Mouse (Mus musculus) forebrain, embryonic 15.5 days (tissue): ENCODE data around the gene Dlgap1. TPM values are rescaled to one million over a fixed set of nuclear protein-coding genes. Genes with fewer than 3 reads are reported as not detected.

Experiments used
- ATAC-seq: fragments of 200-750 bp; cut with Nextera tagmentation; replicated peaks from 2 replicates; pipeline ENCODE4 v1.8.0; 2017; ENCODE audit warnings: mild to moderate bottlenecking, moderate TSS enrichment, moderate library complexity
- H3K27ac ChIP-seq: fragments of 300-500 bp; sonication (generic); replicated peaks from 2 replicates; pipeline ENCODE4 v1.5.1; 2015; ENCODE audit warnings: mild to moderate bottlenecking, inconsistent platforms
- H3K27me3 ChIP-seq: fragments of 300-500 bp; sonication (generic); 2 replicates; pipeline ENCODE4 v1.6.1; 2015; ENCODE audit warnings: inconsistent platforms
- H3K36me3 ChIP-seq: fragments of 300-500 bp; sonication (generic); 2 replicates; pipeline ENCODE4 v1.6.1; 2015; ENCODE audit warnings: mild to moderate bottlenecking, inconsistent platforms
- H3K4me1 ChIP-seq: fragments of 300-500 bp; sonication (generic); 2 replicates; pipeline ENCODE4 v1.6.1; 2015; ENCODE audit warnings: inconsistent platforms
- H3K4me2 ChIP-seq: fragments of 300-500 bp; sonication (generic); replicated peaks from 2 replicates; pipeline ENCODE4 v1.6.1; 2015; ENCODE audit warnings: mild to moderate bottlenecking, inconsistent platforms
- H3K4me3 ChIP-seq: fragments of 300-500 bp; sonication (generic); 2 replicates; pipeline ENCODE4 v1.5.1; 2015; ENCODE audit warnings: mild to moderate bottlenecking, inconsistent platforms
- H3K9ac ChIP-seq: fragments of 300-500 bp; sonication (generic); replicated peaks from 2 replicates; pipeline ENCODE4 v1.6.1; 2015; ENCODE audit warnings: mild to moderate bottlenecking, inconsistent platforms
- H3K9me3 ChIP-seq: fragments of 300-500 bp; sonication (generic); 2 replicates; pipeline ENCODE4 v1.6.1; 2016; ENCODE audit warnings: inconsistent platforms
- WGBS: fragments of 180-500 bp; shearing (Covaris S2); methylation state at CpG from one replicate; pipeline ENCODE4 v1.1.7; 2015; ENCODE audit warnings: mixed read lengths; 5-methylcytosine and 5-hydroxymethylcytosine counted together
- polyA plus RNA-seq: library from polyadenylated mRNA; unstranded; fragments of >200 nt; fragmentation: Nextera tagmentation; extraction: Ambion mirVana; gene quantifications from 2 replicates; pipeline ENCODE4 v1.2.1, GENCODE M21; 2015

Gene Dlgap1
- polyA plus RNA-seq, 1 experiment from 2014 or later, result 31.0 TPM

- Histone ChIP-seq H3K4me1 (peaks cover 15% of the 10 kb centered on the region), H3K4me2 (no peak overlapping the region), H3K36me3 (no peaks in the 10 kb centered on the region), H3K4me3 (no peak overlapping the region), H3K27ac (no peak overlapping the region), H3K27me3 (no peaks in the 10 kb centered on the region), H3K9ac (no peak overlapping the region), H3K9me3 (no peaks in the 10 kb centered on the region)
- WGBS, result 95% methylated on average over 3 of the region's 3 CpGs
- ATAC-seq, result no peak
Observed at GRCm38 (mm10) chr17:70734728-70735127, 765.9 kb downstream of the Dlgap1 start.

- H3K27me3 ChIP-seq, result no peaks in the 10 kb centered on the region
- H3K4me3 ChIP-seq, result no peak overlapping the region
- no peaks in the 10 kb centered on the region for H3K9me3 ChIP-seq
- H3K4me2 ChIP-seq, result no peak overlapping the region
- no peaks in the 10 kb centered on the region for H3K36me3 ChIP-seq
- no peak for ATAC-seq
- peaks cover 15% of the 10 kb centered on the region for H3K4me1 ChIP-seq
- H3K27ac ChIP-seq, result no peak overlapping the region
- WGBS, result 78% methylated on average over 3 of the region's 3 CpGs
- no peak overlapping the region for H3K9ac ChIP-seq
Observed at GRCm38 (mm10) chr17:70735396-70735795, 766.5 kb downstream of the Dlgap1 start.

DNA sequence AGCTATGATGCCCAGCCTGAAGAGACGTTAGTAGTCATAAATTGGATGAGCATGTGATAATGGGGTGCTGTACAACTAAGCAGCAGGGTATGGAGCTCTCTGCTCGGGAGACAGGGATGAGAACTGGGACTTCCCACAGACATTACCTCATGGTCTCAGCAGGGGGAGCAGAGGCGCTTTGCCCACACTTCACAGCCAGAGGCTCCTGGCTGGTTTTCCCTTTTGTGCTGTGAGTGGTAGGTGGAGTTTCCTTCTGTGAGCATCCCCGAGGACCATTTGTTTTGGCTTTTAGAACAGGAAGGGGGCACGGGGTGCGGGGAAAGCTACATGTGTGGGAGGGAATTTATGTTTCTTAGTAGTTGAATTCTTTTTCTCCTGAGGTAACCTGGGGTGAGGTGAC lies 768.6 kb downstream of the Dlgap1 start:
- ATAC-seq, result peak; percentile 78
- peaks cover 15% of the 10 kb centered on the region for H3K4me1 ChIP-seq
- H3K27me3 ChIP-seq, result no peaks in the 10 kb centered on the region
- H3K27ac ChIP-seq, result no peak overlapping the region
- peak overlapping the region; percentile 48 for H3K4me2 ChIP-seq
- no peaks in the 10 kb centered on the region for H3K9me3 ChIP-seq
- H3K36me3 ChIP-seq, result no peaks in the 10 kb centered on the region
- H3K9ac ChIP-seq, result no peak overlapping the region
- WGBS, result 3% methylated on average over 6 of the region's 6 CpGs
- peak overlapping the region; percentile 26 for H3K4me3 ChIP-seq

DNA sequence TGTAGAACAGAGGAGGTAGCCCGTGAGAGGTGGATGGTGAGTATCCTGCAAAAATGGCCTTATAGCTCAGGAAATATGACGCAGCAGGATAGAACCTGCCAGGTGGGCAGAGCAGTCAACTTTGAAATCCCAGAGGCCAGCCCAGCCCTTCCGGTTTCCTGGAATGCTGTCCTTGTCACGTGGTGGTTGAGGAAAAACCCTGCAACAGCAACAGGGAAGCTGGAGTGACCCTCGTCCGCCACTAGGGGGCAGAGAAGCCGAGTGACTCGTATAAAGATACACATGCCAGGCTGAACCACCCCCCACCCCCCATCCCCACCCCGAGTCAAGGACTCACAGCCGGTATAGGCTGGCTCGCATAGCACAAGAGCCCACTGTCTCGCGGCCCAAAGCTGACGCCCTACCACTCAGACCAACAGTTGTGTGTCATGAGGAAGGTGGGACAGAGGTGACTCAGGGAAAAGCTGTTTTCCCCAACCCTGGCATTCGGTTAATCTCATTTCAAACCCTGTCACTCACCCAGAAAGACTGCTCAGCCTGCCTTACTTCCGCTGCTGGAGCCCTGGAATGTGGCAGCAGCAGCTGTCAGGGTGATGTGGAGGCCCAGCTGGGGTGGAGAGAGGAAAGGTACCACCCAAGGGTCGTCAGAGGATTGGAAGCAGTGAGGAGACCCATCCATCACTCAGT lies 769.4 kb downstream of the Dlgap1 start:
- H3K36me3 ChIP-seq, result no peaks in the 10 kb centered on the region
- peak; percentile 86 for ATAC-seq
- peak overlapping the region; percentile 26 for H3K4me3 ChIP-seq
- H3K4me2 ChIP-seq, result peak overlapping the region; percentile 48
- peaks cover 15% of the 10 kb centered on the region for H3K4me1 ChIP-seq
- H3K27me3 ChIP-seq, result no peaks in the 10 kb centered on the region
- 2% methylated on average over 17 of the region's 17 CpGs for WGBS
- no peaks in the 10 kb centered on the region for H3K9me3 ChIP-seq
- 0 out of 2 replicates have a peak overlapping the region, but pooled peaks have one; percentile 12 for H3K27ac ChIP-seq
- no peak overlapping the region for H3K9ac ChIP-seq

DNA sequence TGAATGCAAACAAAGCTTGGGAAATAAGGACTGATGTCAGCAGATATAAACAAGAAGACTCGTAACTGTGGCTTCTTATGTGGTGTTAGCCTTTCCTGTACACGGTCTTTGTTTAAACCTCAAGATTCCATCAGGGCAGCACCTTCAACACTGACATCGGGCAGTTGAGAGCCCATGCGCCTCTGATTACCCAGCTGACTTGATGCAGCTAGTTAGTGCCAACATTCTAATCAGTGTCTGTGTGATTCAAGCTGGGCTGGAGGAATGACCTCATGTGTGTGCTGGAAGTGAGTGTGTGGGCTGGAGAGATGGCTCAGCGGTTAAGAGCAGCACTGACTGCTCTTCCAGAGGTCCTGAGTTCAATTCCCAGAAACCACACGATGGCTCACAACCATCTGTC lies 770.5 kb downstream of the Dlgap1 start:
- H3K4me2 ChIP-seq, result no peak overlapping the region
- ATAC-seq, result no peak
- H3K9ac ChIP-seq, result no peak overlapping the region
- H3K36me3 ChIP-seq, result no peaks in the 10 kb centered on the region
- H3K27me3 ChIP-seq, result no peaks in the 10 kb centered on the region
- peaks cover 15% of the 10 kb centered on the region for H3K4me1 ChIP-seq
- 78% methylated on average over 6 of the region's 6 CpGs for WGBS
- no peaks in the 10 kb centered on the region for H3K9me3 ChIP-seq
- H3K27ac ChIP-seq, result no peak overlapping the region
- no peak overlapping the region for H3K4me3 ChIP-seq

DNA sequence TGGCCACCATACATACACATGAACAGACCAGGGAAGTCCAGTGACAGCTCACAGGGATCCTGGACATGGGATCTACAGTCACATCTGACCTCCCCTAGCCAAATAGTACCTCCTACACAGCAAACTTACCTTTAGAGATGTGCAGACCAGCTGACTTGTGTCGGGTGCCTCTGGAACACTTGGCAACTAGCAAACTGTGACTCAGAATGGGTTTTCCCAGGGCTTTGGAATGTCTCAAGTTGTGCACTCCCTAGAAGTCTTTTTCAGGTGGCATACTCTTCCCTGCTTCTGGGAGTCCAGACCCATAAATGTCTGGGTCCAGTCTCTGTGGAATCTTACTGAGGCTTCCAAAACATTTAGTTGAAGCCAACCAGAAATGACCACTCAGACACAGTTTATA lies 772.8 kb downstream of the Dlgap1 start:
- 0 out of 2 replicates have a peak, but pooled peaks cover 3% of the 10 kb centered on the region for H3K27me3 ChIP-seq
- 96% methylated on average over 1 of the region's 1 CpGs for WGBS
- H3K4me3 ChIP-seq, result no peak overlapping the region
- H3K9ac ChIP-seq, result no peak overlapping the region
- H3K4me2 ChIP-seq, result no peak overlapping the region
- peaks cover 18% of the 10 kb centered on the region for H3K4me1 ChIP-seq
- no peaks in the 10 kb centered on the region for H3K9me3 ChIP-seq
- H3K27ac ChIP-seq, result no peak overlapping the region
- no peaks in the 10 kb centered on the region for H3K36me3 ChIP-seq
- no peak for ATAC-seq

DNA sequence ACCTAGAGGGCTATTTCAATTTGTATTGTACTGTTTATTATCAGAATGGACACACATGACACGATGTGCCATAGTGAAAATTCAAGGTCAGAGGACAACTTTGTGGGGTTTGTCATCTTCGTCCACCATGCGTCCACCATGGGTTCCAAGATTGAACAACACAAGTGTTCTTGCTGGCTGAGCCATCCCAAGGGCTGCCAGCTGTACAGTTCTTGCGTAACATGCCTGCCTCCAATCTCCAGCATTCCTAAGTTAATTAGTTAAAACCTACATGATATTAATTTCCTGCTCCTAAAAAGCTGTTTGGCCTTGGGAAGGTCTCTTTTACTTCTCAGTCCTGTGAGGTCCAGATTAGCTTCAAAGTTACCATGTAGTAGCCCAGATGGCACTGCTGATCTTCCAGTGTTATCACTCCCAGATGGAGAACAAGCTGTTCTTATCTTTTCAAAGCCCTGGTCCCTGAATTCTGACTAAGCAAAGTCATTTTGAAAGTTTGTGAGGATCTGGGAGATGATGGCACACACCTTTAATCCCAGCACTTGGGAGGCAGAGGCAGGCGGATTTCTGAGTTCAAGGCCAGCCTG lies 775.8 kb downstream of the Dlgap1 start:
- Histone ChIP-seq H3K36me3 (no peaks in the 10 kb centered on the region), H3K27me3 (0 out of 2 replicates have a peak, but pooled peaks cover 6% of the 10 kb centered on the region), H3K27ac (no peak overlapping the region), H3K4me2 (no peak overlapping the region), H3K4me3 (no peak overlapping the region), H3K9ac (no peak overlapping the region), H3K4me1 (peaks cover 16% of the 10 kb centered on the region), H3K9me3 (no peaks in the 10 kb centered on the region)
- 93% methylated on average over 5 of the region's 5 CpGs for WGBS
- no peak for ATAC-seq

GRCm38 (mm10) chr17:70745385-70745784 lies 776.5 kb downstream of the Dlgap1 start:
- 83% methylated on average over 6 of the region's 6 CpGs for WGBS
- Histone ChIP-seq H3K9ac (no peak overlapping the region), H3K27me3 (peaks cover 9% of the 10 kb centered on the region; the same call in 1 of the 2 replicates), H3K27ac (no peak overlapping the region), H3K9me3 (no peaks in the 10 kb centered on the region), H3K4me3 (no peak overlapping the region), H3K36me3 (no peaks in the 10 kb centered on the region), H3K4me1 (peaks cover 16% of the 10 kb centered on the region), H3K4me2 (no peak overlapping the region)
- ATAC-seq, result no peak

DNA sequence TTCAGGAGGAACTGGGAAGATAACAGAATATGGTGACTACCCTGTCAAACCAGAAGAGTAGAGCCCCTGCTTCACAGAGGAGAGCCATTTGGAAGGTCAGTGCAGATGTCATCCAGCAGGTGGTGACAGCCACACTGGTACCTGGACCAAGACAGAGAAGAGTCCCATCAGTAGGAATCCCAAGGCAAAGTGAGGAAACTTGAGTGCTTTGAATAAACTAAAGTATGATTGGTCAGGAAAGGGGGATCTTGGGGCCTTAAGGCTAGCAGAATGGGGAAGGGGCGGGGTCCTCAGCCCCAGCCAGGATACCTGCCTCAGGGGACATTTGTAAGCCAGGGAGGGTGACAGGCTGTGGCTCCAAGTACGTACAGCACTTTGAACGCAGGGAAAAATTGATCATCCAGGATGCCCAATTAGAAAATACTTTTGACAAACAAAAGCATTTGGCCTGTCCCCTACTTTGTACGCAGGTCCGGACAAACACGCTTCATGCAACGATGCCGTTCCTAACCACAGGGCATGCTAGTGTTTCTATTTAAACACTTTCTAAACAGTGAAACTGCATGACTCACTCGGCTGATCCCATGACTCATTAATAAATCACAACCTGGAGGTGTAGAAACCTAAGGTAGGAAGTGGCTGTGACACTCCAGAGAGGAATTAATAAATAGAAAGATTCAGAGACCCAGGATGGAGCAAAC lies 777.7 kb downstream of the Dlgap1 start:
- 23% methylated on average over 9 of the region's 9 CpGs for WGBS
- H3K4me2 ChIP-seq, result no peak overlapping the region
- H3K9ac ChIP-seq, result no peak overlapping the region
- peaks cover 25% of the 10 kb centered on the region for H3K4me1 ChIP-seq
- H3K9me3 ChIP-seq, result no peaks in the 10 kb centered on the region
- no peak overlapping the region for H3K4me3 ChIP-seq
- no peak for ATAC-seq
- H3K27me3 ChIP-seq, result peaks cover 9% of the 10 kb centered on the region; the same call in 1 of the 2 replicates
- no peak overlapping the region for H3K27ac ChIP-seq
- H3K36me3 ChIP-seq, result no peaks in the 10 kb centered on the region

GRCm38 (mm10) chr17:70747731-70748475 lies 779.0 kb downstream of the Dlgap1 start:
- Histone ChIP-seq H3K27ac (no peak overlapping the region), H3K27me3 (peaks cover 9% of the 10 kb centered on the region; the same call in 1 of the 2 replicates), H3K9ac (peak overlapping the region; percentile 10; the same call in 1 of the 2 replicates), H3K9me3 (no peaks in the 10 kb centered on the region), H3K4me3 (peak overlapping the region; percentile 32), H3K4me1 (peaks cover 25% of the 10 kb centered on the region), H3K36me3 (no peaks in the 10 kb centered on the region), H3K4me2 (peak overlapping the region; percentile 49)
- no peak; the same call in 1 of the 2 replicates for ATAC-seq
- WGBS, result under 1% methylated on average over 23 of the region's 23 CpGs

DNA sequence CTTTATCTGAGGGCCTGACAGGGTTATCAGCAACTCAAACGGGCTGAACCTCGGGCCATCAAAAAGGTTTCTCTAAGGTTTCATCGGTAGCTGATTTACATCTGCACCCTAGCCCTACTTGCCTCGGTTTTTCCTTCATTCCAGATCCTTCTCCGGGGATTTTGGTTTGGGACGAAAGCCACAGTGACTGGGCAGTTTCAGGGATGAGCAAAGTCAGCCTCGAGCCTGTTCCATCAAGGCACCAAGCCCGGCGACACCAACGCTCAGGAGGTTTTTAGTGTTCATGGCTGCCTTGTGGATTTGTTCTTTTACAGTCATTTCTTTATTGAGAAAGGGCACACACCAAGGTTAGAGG lies 779.6 kb downstream of the Dlgap1 start:
- no peak for ATAC-seq
- peak overlapping the region; percentile 49 for H3K4me2 ChIP-seq
- H3K4me1 ChIP-seq, result peaks cover 25% of the 10 kb centered on the region
- H3K27me3 ChIP-seq, result peaks cover 9% of the 10 kb centered on the region; the same call in 1 of the 2 replicates
- H3K9me3 ChIP-seq, result no peaks in the 10 kb centered on the region
- WGBS, result 14% methylated on average over 10 of the region's 10 CpGs
- no peak overlapping the region for H3K9ac ChIP-seq
- H3K27ac ChIP-seq, result no peak overlapping the region
- H3K4me3 ChIP-seq, result peak overlapping the region; percentile 32
- H3K36me3 ChIP-seq, result no peaks in the 10 kb centered on the region
